Mouse (Mus musculus) neutrophil, adult 65 days (primary cell): ENCODE measurements around the gene Ar. TPM values are rescaled to one million over a fixed set of nuclear protein-coding genes. Genes with fewer than 3 reads are reported as not detected.

Experiments
- total RNA-seq: library from RNA; stranded (reverse); gene quantifications from 2 replicates; pipeline ENCODE4 v1.2.4, GENCODE M21; 2023

Gene Ar
- 0.05 and 0.06 TPM in 2 replicates for total RNA-seq

DNA sequence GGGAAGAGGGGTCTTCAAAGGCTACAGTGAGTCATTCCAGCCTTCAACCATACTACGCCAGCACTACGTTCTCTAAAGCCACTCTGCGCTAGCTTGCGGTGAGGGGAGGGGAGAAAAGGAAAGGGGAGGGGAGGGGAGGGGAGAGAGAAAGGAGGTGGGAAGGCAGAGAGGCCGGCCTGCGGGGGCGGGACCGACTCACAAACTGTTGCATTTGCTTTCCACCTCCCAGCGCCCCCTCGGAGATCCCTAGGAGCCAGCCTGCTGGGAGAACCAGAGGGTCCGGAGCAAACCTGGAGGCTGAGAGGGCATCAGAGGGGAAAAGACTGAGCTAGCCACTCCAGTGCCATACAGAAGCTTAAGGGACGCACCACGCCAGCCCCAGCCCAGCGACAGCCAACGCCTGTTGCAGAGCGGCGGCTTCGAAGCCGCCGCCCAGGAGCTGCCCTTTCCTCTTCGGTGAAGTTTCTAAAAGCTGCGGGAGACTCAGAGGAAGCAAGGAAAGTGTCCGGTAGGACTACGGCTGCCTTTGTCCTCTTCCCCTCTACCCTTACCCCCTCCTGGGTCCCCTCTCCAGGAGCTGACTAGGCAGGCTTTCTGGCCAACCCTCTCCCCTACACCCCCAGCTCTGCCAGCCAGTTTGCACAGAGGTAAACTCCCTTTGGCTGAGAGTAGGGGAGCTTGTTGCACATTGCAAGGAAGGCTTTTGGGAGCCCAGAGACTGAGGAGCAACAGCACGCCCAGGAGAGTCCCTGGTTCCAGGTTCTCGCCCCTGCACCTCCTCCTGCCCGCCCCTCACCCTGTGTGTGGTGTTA, at the start of gene Ar:
Ar (plus strand) TSS at position 239 of the 812 bp plus-strand sequence.

